Comparison of ENCODE assay signal across 8 mouse cellular contexts in the genomic region with DNA sequence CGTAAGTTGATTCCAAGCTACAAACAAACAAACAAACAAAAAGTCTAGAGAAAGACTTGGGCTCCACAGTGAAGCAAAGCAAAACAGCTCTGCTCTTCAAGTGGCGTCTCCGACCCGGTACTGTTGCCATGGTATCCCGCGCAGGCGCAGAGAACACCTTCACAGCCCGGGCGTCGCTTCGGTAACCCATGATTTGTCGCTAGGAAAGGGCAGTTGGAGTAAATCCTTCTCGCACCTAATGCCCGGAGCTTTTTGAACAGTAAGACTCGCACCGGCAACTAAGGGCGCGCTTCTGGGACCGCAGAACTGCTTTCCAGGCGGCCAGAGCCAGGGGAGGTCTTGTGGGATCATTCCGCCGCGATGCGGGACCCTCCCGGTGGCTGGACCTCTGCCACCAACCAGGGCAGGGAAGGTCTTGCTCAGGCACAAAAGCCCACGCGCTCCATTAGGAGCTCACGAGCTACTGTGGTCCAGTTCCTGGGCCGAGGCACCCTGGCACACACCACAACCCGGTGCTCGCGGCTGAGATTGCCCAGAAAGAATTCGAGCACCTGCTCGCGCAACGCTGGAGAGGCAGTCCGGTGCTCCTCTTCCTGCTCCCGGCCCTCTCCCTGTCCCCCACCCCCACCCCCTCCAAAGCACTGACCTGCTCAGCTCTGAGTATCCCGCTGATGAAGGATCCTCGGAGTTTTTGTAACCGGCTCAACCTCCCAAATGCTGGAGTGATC. TPM values are rescaled to one million over a fixed set of nuclear protein-coding genes. Genes with fewer than 3 reads are reported as not detected.
DNase-seq lines count a peak whose midpoint lies in the region; ATAC-seq and TF ChIP-seq lines count a peak whose summit lies in the region.

No protein-coding gene starts in this region.

- H3K4me2 ChIP-seq in lung, embryonic 14.5 days = peak overlapping the region; percentile 96

- no peaks in the 10 kb centered on the region for H3K27me3 ChIP-seq in cerebellum, adult 2 months (ENCODE audit: control insufficient read depth, insufficient read depth, low read length)
- H3K27me3 ChIP-seq in hindbrain, embryonic 10.5 days (ENCODE audit: insufficient read depth, poor library complexity, severe bottlenecking) = no peaks in the 10 kb centered on the region
- peaks cover 5% of the 10 kb centered on the region; the same call in 1 of the 2 replicates for H3K27me3 ChIP-seq in lung, embryonic 14.5 days (ENCODE audit: insufficient read depth, low read length)

- peak; percentile 97 for ATAC-seq in frontal cortex, adult (ENCODE audit: low TSS enrichment)
- ATAC-seq in lung, embryonic 14.5 days (ENCODE audit: insufficient read depth) = peak; percentile 86

- peak overlapping the region; percentile 61 for H3K9ac ChIP-seq in lung, embryonic 14.5 days

- TF ChIP-seq POLR2A in cerebellum, adult 2 months (IDR thresholded peaks at IDR 0.05; ENCODE audit: borderline replicate concordance, insufficient read depth, low read length) = no peak

- no peaks in the 10 kb centered on the region for H3K9me3 ChIP-seq in hindbrain, embryonic 10.5 days
- no peaks in the 10 kb centered on the region for H3K9me3 ChIP-seq in lung, embryonic 14.5 days (ENCODE audit: low read depth, low read length)

- DNase-seq in MN1 (ENCODE audit: low spot score) = peak; percentile 85
- peak; percentile 80 to 81 for DNase-seq in cerebellum, adult 2 months
- DNase-seq in hindbrain, embryonic 10.5 days (ENCODE audit: low spot score) = peak; percentile 88
- DNase-seq in layer of hippocampus, adult 9-10 months (ENCODE audit: low spot score) = peak; percentile 52
- DNase-seq in lung, embryonic 14.5 days = peak; percentile 87
- peak; percentile 70 for DNase-seq in ovary, adult 18-20 months (ENCODE audit: low spot score)
- DNase-seq in thymus, postnatal 14 days = peak; percentile 59

- H3K27ac ChIP-seq in cerebellum, adult 2 months (ENCODE audit: insufficient read depth, low read length) = no peak overlapping the region
- H3K27ac ChIP-seq in hindbrain, embryonic 10.5 days = peak overlapping the region; percentile 97
- H3K27ac ChIP-seq in lung, embryonic 14.5 days (ENCODE audit: low read depth) = peak overlapping the region; percentile 77

- H3K4me1 ChIP-seq in cerebellum, adult 2 months (ENCODE audit: control insufficient read depth, insufficient read depth, low read length) = no peaks in the 10 kb centered on the region
- H3K4me1 ChIP-seq in hindbrain, embryonic 10.5 days (replicated peaks) = peaks cover 68% of the 10 kb centered on the region
- H3K4me1 ChIP-seq in lung, embryonic 14.5 days (ENCODE audit: insufficient read depth) = no peaks in the 10 kb centered on the region

- under 1% methylated on average over 41 of the region's 41 CpGs for WGBS in cerebellum, adult 2 months
- WGBS in hindbrain, embryonic 10.5 days = under 1% methylated on average over 41 of the region's 41 CpGs
- WGBS in lung, embryonic 14.5 days = under 1% methylated on average over 41 of the region's 41 CpGs

- H3K4me3 ChIP-seq in cerebellum, adult 2 months (replicated peaks; ENCODE audit: insufficient read depth, low read depth, low read length) = peak overlapping the region; percentile 80
- H3K4me3 ChIP-seq in hindbrain, embryonic 10.5 days = peak overlapping the region; percentile 81
- peak overlapping the region; percentile 64 for H3K4me3 ChIP-seq in lung, embryonic 14.5 days (ENCODE audit: low read depth, low read length)

- H3K36me3 ChIP-seq in hindbrain, embryonic 10.5 days = no peaks in the 10 kb centered on the region
- H3K36me3 ChIP-seq in lung, embryonic 14.5 days (ENCODE audit: insufficient read depth) = no peaks in the 10 kb centered on the region

- no peak for TF ChIP-seq CTCF in cerebellum, adult 2 months (IDR thresholded peaks at IDR 0.05; ENCODE audit: borderline replicate concordance, insufficient read depth, low read depth, low read length)
- no peak for TF ChIP-seq CTCF in lung, embryonic 14.5 days (IDR thresholded peaks at IDR 0.05; ENCODE audit: low read depth)

RNA-seq across cellular contexts. Expression of gene Plch1, which starts 0.5 kb away (rescaled TPM):
- polyA plus RNA-seq in cerebellum, adult 2 months (2012; rRNA removed) = 13.1 and 14.3 TPM in 2 replicates
- 28.4 and 32.4 TPM in 2 replicates for polyA plus RNA-seq in hindbrain, embryonic 10.5 days (2016; fragmentation: Nextera tagmentation; extraction: Ambion mirVana)
- 7.3 and 7.5 TPM in 2 replicates for polyA plus RNA-seq in lung, embryonic 14.5 days (2014; fragmentation: Nextera tagmentation; extraction: Ambion mirVana)

RNA-seq across cellular contexts. Expression of gene E130311K13Rik, which starts 30.5 kb away (rescaled TPM):
- polyA plus RNA-seq in cerebellum, adult 2 months (2012; rRNA removed) = 4.6 and 4.7 TPM in 2 replicates
- polyA plus RNA-seq in hindbrain, embryonic 10.5 days (2016; fragmentation: Nextera tagmentation; extraction: Ambion mirVana) = 2.8 and 3.2 TPM in 2 replicates
- polyA plus RNA-seq in lung, embryonic 14.5 days (2014; fragmentation: Nextera tagmentation; extraction: Ambion mirVana) = 4.9 and 5.7 TPM in 2 replicates
